Mouse (Mus musculus) urinary bladder, postnatal 36 days (tissue): ENCODE data around the gene Camk1g.

Experiments used
- DNase-seq, 2 experiments: peaks; one replicate each; pipeline ENCODE4 v3.0.0; 2022; ENCODE audit warnings: low spot score in 2 of 2, mixed read lengths in 1 of 2

Camk1g gene

GRCm38 (mm10) chr1:193370096-193370495 lies at the start of gene Camk1g:
TSS of gene Camk1g (minus strand) at chr1:193370298.
- DNase-seq = no peak

DNA sequence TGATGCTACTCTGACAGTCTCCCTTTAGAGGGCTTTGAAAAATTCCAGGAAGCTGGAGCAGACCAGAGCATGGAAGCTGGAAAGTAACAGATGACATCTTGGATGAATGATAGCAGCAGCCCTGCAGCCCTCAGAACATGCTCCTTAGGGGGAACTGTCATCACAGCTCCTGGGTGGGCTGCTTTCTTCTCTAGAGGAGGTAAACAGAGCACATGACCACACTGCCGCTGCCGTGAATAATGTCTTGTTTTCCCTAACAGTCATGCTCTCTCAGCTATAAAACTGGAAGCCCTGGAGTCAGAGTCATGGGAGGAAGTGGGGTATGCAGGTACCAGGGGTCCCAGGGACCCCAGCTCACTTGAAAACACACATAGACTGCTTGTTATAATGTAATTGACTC lies 49.1 kb upstream of the Camk1g start:
- no peak for DNase-seq

DNA sequence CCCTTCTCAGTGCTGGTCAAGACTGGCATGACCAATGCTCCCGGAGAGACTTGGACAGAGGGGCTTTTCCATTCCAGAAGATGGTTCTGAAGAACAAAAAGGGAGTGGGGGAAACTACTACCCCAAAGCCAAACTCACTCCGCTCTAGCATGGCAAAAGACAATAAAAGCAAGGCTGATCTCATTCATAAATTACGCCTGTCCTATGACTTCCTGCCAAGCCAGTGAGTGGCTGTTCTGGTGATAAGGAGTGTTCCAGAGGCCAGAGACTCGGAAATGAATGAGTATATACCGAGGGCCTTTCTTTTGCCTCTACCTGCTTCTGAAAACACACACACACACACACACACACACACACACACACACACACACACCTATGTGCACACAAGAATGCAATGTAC lies 48.6 kb upstream of the Camk1g start:
- no peak for DNase-seq

DNA sequence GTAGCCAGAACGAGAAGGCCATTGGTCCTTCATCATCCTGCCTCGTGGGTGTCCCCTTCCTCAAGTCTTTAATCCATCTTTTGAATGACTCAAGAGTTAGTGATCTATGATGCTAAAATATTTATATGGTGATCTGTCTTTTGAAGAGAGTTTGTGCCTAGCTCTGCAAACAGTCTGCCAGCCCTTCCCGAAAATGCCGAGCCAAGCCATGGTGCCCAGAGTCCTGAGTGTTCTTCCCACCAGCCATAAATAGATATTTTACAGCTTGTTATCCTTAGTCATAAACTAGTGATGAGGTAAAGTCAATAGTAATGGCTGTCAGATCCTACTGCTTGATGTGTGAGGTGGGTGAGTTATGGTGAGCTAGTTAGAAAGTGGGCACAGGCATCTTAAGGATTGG lies 44.0 kb upstream of the Camk1g start:
- DNase-seq = no peak

DNA sequence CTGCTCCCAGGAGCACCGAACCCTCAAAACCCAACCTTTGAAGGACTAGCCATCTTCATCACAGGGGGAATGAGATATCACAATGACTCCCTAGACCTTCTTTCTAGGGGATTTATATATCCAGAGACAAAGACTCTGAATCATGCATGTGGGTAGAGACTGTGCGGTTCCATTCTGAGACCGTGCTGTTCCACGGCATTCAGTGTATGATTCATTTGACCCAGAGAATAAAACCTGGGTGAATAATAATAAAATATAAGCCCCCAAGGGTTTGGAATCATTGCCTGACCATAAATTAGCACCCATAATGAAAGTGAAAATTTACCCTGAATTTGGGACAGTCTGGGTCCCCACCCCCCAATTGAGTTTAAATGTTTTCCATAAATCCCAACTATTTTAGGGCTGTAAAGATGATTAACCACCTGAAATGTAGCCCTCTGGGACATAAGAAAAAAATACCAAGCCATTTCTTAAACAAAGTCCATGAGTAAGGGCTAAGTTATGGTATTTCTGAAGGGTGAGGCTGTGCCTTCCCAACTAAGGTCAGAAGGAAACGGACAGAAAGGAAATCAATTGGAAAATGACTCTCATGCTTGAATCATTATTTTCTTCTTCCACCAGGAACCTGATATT lies 43.4 kb upstream of the Camk1g start:
- DNase-seq = no peak

GRCm38 (mm10) chr1:193407487-193407886 lies 37.4 kb upstream of the Camk1g start:
- DNase-seq = no peak

DNA sequence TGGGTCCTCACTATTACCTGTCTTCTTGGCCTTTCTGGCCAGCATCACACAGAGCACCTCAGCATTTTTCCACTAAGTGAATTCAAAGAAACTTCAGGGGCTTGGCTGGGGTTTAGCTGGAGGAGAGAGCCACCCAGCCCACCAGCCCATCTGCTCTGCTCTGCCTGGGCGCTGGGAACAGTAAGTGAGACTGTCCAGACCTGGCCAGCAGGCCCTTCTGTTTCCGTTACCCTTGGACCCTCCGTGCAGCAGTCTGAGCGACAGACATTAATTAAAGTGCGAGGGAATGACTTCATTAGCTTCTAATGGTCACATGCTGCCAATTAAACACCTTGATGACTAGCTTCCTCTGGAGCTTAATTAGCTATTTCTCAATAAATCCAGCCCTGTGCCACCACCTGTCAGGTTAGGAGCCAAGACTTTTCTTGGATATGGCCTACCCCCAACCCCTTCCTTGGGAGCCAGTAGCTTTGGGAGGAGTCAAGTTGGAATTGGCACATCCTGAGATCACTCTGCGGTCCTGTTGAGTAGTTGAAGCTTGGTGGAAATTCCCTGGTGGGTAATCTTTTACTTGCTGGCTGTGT lies 36.1 kb upstream of the Camk1g start:
- no peak for DNase-seq

DNA sequence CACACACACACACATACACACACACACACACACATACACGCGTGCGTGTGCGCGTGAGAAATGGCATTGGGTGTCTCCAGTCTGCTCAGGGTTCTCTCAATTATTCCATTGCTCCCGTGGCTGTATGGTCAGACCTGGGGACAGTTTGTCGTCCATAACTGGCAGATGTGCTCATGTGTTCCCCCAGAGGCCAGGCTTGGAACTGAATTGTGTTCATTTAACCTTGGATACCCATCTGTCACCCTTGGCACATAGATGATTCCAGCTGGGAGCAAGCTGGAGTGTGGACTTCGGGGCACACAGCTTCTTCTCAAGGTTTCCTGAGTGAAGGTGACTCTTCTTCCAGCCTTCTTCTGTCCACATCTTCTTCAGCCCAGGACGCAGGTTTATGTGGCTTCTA lies 31.6 kb upstream of the Camk1g start:
- no peak for DNase-seq

- no peak for DNase-seq
Observed at GRCm38 (mm10) chr1:193400348-193400747, 30.2 kb upstream of the Camk1g start.

DNA sequence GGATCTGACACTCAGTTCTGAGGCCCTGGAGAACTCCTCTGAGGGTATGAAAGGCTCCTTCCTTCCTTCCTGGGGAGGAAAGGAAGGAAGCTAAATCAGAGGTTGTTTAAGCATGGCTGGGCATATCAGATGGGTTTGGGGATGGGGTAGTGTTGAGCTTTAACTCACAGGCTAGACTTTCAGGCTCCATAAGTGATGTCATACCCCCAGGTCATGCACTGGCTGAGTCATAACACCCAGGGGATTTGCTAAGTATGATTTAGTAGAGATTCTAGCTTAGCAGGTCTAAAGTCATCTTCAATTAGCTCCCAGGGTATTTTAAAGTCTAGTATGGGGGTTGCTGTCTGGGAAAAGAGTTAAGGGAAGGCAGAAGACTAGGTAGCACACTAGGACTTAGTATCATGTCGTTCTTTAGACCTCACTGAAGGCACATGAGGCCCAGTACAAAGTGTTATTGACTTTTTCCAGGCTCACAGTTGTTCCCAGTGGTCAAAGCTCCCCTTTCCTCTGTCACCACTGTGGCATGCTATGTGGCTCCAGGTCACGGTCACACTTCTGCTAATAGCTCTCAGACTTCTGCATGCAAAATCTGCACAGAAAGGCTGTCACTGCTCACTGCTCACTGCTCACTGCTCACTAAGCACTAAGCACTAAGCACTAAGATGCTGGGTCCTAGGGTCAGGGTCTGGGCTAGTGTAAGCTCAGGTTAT lies 28.8 kb upstream of the Camk1g start:
- DNase-seq = no peak

GRCm38 (mm10) chr1:193397109-193397508 lies 27.0 kb upstream of the Camk1g start:
- DNase-seq = no peak

DNA sequence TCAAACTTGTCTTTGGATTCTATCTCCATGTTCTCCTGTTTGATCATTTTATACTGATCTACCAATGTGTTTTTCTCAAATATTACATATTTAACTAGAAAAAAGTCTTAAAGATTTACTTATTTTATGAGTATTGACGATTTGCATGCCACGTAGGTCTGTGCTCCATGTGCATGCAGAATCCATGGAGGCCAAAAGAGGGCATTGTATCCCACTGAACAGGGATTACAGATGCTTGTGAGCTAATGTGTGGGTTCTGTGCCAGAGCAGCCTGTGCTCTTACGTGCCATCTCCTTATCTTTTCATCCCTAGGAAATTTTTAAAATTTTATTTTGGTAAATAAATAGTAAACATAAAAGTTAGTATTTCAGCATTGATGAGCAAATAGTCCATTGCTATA lies 22.2 kb upstream of the Camk1g start:
- DNase-seq = no peak

- no peak for DNase-seq
Observed at GRCm38 (mm10) chr1:193390004-193390403, 19.9 kb upstream of the Camk1g start.

DNA sequence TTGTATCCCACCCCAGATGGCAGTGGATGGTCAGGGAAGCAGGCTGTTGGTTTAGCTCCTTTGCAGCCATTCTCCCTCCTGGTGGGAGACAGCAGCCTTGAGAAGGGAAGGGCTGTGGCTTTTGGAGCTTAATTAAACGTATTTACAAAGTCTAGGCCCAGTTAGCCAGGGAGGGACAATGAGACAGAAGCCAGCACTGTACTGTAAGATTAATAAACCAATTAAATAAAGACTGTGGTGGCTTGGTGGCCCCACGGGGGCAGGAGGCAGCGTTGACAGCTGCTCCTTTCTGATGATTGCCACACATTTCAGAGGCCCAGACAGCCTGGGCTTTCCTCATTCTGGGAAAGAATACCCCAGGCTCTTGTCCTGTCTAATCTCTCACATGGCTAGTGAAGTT lies 19.4 kb upstream of the Camk1g start:
- DNase-seq = no peak

GRCm38 (mm10) chr1:193387241-193387640 lies 17.1 kb upstream of the Camk1g start:
- DNase-seq = no peak

DNA sequence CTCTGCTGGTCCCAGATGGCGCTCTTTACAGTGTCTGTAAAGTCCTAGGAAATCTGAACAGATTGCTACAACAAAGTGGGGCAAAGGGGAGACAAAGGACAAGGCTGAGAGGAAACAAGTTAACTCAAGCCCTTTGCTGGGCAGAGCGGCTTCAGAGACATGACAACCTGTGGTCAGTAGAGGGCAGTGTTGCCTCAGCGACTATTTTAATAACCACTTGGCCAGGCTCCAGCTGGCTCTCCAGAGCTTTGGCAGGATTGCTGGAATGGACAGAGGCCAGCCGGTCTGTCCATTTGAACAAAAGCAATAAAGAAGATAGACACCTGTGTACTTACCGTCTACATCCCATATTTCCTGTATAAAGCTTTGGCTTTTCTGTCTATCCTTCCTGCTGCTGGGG lies 16.0 kb upstream of the Camk1g start:
- peak; percentile 74 to 85 for DNase-seq

DNA sequence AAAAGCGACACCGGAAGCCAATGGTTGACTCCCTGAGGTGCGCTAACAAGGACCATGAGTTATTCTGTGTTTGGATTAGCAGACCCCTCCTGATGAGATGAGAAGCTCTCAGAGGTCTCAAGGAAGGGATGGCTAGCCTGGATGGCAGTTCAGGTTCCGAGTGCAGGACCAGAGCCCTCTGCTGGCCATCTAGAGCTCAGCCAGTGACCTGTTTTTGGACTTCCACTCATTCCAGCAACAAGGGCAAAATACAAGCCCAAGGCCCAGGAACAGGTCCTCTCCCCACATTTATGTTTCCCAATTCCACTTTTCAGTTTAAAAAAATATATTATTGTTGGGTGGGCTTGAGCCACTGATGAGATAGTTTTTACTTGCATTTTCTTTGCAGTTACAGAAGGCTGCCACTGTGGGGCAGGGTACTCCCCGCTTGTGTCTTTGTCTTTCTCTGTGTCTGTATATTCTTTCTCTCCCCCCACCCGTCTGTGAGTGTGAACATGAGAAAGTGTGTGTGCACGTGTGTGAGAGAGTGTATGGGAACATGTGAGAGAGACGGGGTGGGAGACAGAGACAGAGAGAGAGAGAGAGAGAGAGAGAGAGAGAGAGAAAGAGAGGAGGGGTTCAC lies 12.9 kb upstream of the Camk1g start:
- peak; percentile 14 to 20 for DNase-seq

GRCm38 (mm10) chr1:193382435-193382834 lies 12.3 kb upstream of the Camk1g start:
- no peak for DNase-seq

DNA sequence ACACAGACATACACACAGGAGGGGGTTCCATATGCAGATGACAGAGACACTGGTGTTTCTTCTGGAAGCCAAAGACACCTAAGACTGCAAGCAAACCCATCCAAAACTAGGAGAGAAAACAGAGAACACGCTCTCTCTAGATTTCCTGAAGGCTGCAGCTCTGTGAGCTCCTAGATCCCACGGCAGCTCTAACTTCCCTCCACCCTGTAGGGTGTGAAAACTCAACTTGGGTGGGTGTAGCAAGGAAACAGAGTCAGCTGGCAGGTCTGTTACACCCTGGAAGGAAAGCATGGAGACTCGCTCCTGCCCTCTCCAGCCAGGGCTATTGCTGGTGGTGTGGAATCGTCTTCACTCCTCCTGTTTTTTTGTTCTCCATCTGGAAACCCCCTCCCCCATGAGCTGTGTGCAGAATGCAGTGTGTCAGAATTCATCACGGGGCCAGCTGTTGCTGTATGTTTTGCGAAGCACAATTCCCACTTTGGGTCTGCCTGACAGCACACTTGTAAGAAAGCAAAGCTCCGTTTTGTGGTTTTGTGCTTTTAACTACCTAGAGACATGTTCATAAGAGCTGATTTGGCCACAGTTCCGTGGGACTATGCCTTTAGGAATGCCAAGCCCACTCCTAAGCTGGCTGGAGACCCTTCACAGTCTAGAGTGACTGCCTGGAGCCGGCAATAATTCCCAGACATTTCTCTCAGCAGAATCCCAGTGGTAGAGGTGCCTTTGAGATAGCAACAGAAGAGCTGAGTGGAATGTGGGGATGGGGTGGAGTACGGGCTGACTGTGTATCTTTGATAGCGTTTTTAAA lies 11.7 kb upstream of the Camk1g start:
- DNase-seq = no peak

DNA sequence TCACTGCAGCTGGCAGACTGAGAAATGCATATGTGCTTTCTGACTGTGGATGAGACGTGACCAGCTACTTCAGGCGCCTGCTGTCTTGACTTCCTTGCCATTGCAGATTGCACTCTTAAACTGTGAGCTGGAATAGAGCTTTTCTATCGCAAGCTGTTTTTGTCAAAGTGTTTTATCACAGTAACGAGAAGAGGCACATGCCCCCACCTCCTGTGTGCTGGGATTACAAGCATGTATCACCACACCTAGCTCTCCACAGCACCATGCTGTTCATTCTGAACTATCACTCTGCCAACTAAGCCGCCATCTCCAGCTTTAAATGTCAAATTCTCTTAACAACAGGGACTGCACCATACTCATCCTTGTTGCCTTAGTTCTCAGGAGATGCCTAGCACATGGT lies 10.8 kb upstream of the Camk1g start:
- DNase-seq = no peak

DNA sequence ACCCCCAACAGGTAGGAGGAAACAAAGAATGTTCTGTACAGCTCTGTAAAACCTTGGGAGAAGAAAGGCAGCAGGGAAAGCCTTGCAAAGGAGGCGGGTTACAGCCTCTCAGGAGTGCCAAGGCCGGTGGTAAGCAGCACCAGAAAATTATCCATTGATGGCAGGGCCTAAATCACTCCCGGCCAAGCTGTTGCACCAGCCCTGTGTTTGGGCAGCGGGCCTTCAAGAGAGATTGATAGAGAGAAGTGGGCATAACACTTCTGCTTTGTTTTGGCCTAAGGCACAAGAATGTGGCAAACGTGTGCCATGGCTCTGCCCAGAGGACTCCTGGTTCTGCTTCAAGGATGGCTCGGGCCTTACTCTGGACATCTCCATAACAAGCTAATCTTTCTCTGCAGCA lies 9.5 kb upstream of the Camk1g start:
- DNase-seq = no peak
